Comparison of ENCODE assay signal across 15 mouse cellular contexts in genomic region chr17:46880322-46880721, GRCm38 (mm10). TPM values are rescaled to one million over a fixed set of nuclear protein-coding genes. Genes with fewer than 3 reads are reported as not detected.
DNase-seq lines count a peak whose midpoint lies in the region; ATAC-seq and TF ChIP-seq lines count a peak whose summit lies in the region.
"Had no signal": no experiment of that assay in that cellular context is flagged by ENCODE, and none has a peak within 500 bp of the region (broad histone marks: within the 10 kb centered on the region; RNA-seq: fewer than 3 reads in every experiment).

No protein-coding gene starts in this region.

- no peak overlapping the region for H3K4me2 ChIP-seq in heart, embryonic 13.5 days
- H3K4me2 ChIP-seq in liver, embryonic 11.5 days: no peak overlapping the region
- no peak overlapping the region for H3K4me2 ChIP-seq in neural tube, embryonic 13.5 days

- peaks cover 20% of the 10 kb centered on the region for H3K27me3 ChIP-seq in heart, embryonic 13.5 days (replicated peaks)
- no peaks in the 10 kb centered on the region for H3K27me3 ChIP-seq in liver, embryonic 11.5 days (replicated peaks; ENCODE audit: control insufficient read depth, insufficient read depth, low read length)
- H3K27me3 ChIP-seq in neural tube, embryonic 13.5 days: no peaks in the 10 kb centered on the region

- no peaks in the 10 kb centered on the region for H3K9me3 ChIP-seq in heart, embryonic 13.5 days
- H3K9me3 ChIP-seq in liver, embryonic 11.5 days (ENCODE audit: control insufficient read depth, low read length): no peaks in the 10 kb centered on the region
- H3K9me3 ChIP-seq in neural tube, embryonic 13.5 days: no peaks in the 10 kb centered on the region

- ATAC-seq in heart, embryonic 13.5 days (ENCODE audit: extremely low read depth, insufficient number of reproducible peaks, low FRiP score, low TSS enrichment): no peak
- no peak for ATAC-seq in liver, embryonic 11.5 days (replicated peaks; ENCODE audit: low FRiP score)
- 0 out of 2 replicates have a peak, but pooled peaks have one; percentile 13 for ATAC-seq in neural tube, embryonic 13.5 days (ENCODE audit: low read depth)

- no peak overlapping the region for H3K4me3 ChIP-seq in heart, embryonic 13.5 days
- no peak overlapping the region for H3K4me3 ChIP-seq in liver, embryonic 11.5 days (ENCODE audit: low read depth, low read length)
- no peak overlapping the region for H3K4me3 ChIP-seq in bone marrow macrophage, adult 2 months (ENCODE audit: insufficient read depth, low read length)
- no peak overlapping the region for H3K4me3 ChIP-seq in neural tube, embryonic 13.5 days

- H3K27ac ChIP-seq in heart, embryonic 13.5 days (replicated peaks): peak overlapping the region; percentile 26; the same call in 1 of the 2 replicates
- H3K27ac ChIP-seq in liver, embryonic 11.5 days (ENCODE audit: low read depth, low read length): 0 out of 2 replicates have a peak overlapping the region, but pooled peaks have one; percentile 11
- H3K27ac ChIP-seq in bone marrow macrophage, adult 2 months (ENCODE audit: insufficient read depth, low read depth, low read length): peak overlapping the region; percentile 56
- peak overlapping the region; percentile 7; the same call in 1 of the 2 replicates for H3K27ac ChIP-seq in neural tube, embryonic 13.5 days (replicated peaks)

- peaks cover 25% of the 10 kb centered on the region for H3K4me1 ChIP-seq in heart, embryonic 13.5 days
- H3K4me1 ChIP-seq in liver, embryonic 11.5 days (replicated peaks; ENCODE audit: control insufficient read depth, insufficient read depth, low read length): peaks cover 30% of the 10 kb centered on the region
- H3K4me1 ChIP-seq in bone marrow macrophage, adult 2 months (ENCODE audit: control insufficient read depth, insufficient read depth, low read length): peaks cover 46% of the 10 kb centered on the region
- peaks cover 9% of the 10 kb centered on the region for H3K4me1 ChIP-seq in neural tube, embryonic 13.5 days (replicated peaks)

- H3K36me3 ChIP-seq in heart, embryonic 13.5 days: no peaks in the 10 kb centered on the region
- no peaks in the 10 kb centered on the region for H3K36me3 ChIP-seq in liver, embryonic 11.5 days (ENCODE audit: control insufficient read depth, insufficient read depth, low read length)
- H3K36me3 ChIP-seq in neural tube, embryonic 13.5 days: no peaks in the 10 kb centered on the region

- no peak for TF ChIP-seq POLR2A in bone marrow macrophage, adult 2 months (IDR thresholded peaks at IDR 0.05; ENCODE audit: borderline replicate concordance, low read depth, low read length)

- no peak overlapping the region for H3K9ac ChIP-seq in heart, embryonic 13.5 days
- no peak overlapping the region for H3K9ac ChIP-seq in liver, embryonic 11.5 days (ENCODE audit: low read depth, low read length)
- H3K9ac ChIP-seq in neural tube, embryonic 13.5 days: no peak overlapping the region

- DNase-seq in heart, adult 8-10 months (ENCODE audit: low spot score): no peak
- DNase-seq in liver, embryonic 11.5 days (ENCODE audit: low spot score): no peak
- no peak for DNase-seq in liver
- no peak for DNase-seq in adrenal gland, postnatal 14 days
- no peak for DNase-seq in spleen, postnatal 4 days (ENCODE audit: low spot score in 2 of 2)
- DNase-seq: cerebellum, adult 11-12 months; right cerebral cortex, adult 18-20 months had no signal

- no peak for TF ChIP-seq CTCF in bone marrow macrophage, adult 2 months (IDR thresholded peaks at IDR 0.05; ENCODE audit: low read depth, low read length)

- WGBS in heart, embryonic 13.5 days: 68% methylated on average over 2 of the region's 2 CpGs
- 64% methylated on average over 2 of the region's 2 CpGs for WGBS in liver, embryonic 11.5 days
- 68% methylated on average over 2 of the region's 2 CpGs for whole genome bisulfite sequencing in neural tube, embryonic 13.5 days

RNA-seq across cellular contexts. Expression of gene Tbcc, which starts 10.2 kb away (rescaled TPM):
- polyA plus RNA-seq in heart, embryonic 13.5 days (2015; fragmentation: Nextera tagmentation; extraction: Ambion mirVana): 39.3 and 39.8 TPM in 2 replicates
- total RNA-seq in heart, adult 8-10 months (2022): 10 to 100 TPM; 15.4 to 18.6 (median 17.3) TPM
- polyA plus RNA-seq in liver, embryonic 11.5 days (2014; fragmentation: Nextera tagmentation; extraction: Ambion mirVana): 43.5 and 43.7 TPM in 2 replicates
- 11.4 and 13.6 TPM in 2 replicates for polyA plus RNA-seq in bone marrow macrophage, adult 2 months (2012; ENCODE audit: insufficient read depth, insufficient read length, missing spikeins)
- 70.7 and 75.4 TPM in 2 replicates for polyA plus RNA-seq in neural tube, embryonic 13.5 days (2015; fragmentation: Nextera tagmentation; extraction: Ambion mirVana)
- total RNA-seq in adrenal gland, postnatal 14 days (2021): 20.6 and 20.7 TPM in 2 replicates

RNA-seq across cellular contexts. Expression of gene Bicral, which starts 22.0 kb away (rescaled TPM):
- polyA plus RNA-seq in heart, embryonic 13.5 days (2015; fragmentation: Nextera tagmentation; extraction: Ambion mirVana): 3.0 and 3.4 TPM in 2 replicates
- 10 to 100 TPM; 12.8 to 15.3 (median 14.4) TPM for total RNA-seq in heart, adult 8-10 months (2022)
- polyA plus RNA-seq in liver, embryonic 11.5 days (2014; fragmentation: Nextera tagmentation; extraction: Ambion mirVana): 6.3 and 7.4 TPM in 2 replicates
- 11.3 and 11.8 TPM in 2 replicates for polyA plus RNA-seq in bone marrow macrophage, adult 2 months (2012; ENCODE audit: insufficient read depth, insufficient read length, missing spikeins)
- polyA plus RNA-seq in neural tube, embryonic 13.5 days (2015; fragmentation: Nextera tagmentation; extraction: Ambion mirVana): 6.5 and 9.4 TPM in 2 replicates
- total RNA-seq in adrenal gland, postnatal 14 days (2021): 19.4 and 20.1 TPM in 2 replicates

RNA-seq across cellular contexts. Expression of gene Prph2, which starts 29.9 kb away (rescaled TPM):
- polyA plus RNA-seq in heart, embryonic 13.5 days (2015; fragmentation: Nextera tagmentation; extraction: Ambion mirVana): not detected in 2 replicates
- total RNA-seq in heart, adult 8-10 months (2022): not detected
- polyA plus RNA-seq in liver, embryonic 11.5 days (2014; fragmentation: Nextera tagmentation; extraction: Ambion mirVana): not detected in 2 replicates
- not detected in 2 replicates for polyA plus RNA-seq in bone marrow macrophage, adult 2 months (2012; ENCODE audit: insufficient read depth, insufficient read length, missing spikeins)
- polyA plus RNA-seq in neural tube, embryonic 13.5 days (2015; fragmentation: Nextera tagmentation; extraction: Ambion mirVana): not detected in 2 replicates
- not detected in 2 replicates for total RNA-seq in adrenal gland, postnatal 14 days (2021)
- total RNA-seq: adrenal gland, postnatal 10 days; hematopoietic stem cell, adult 5-6 weeks; left cerebral cortex, postnatal 4 days had no signal
- polyA plus RNA-seq: CD4-positive, CD25-positive, alpha-beta regulatory T cell, adult 4 months; cortical plate, adult 2 months had no signal
